Mouse (Mus musculus) embryonic facial prominence, embryonic 12.5 days (tissue): ENCODE results near the gene Rp2. TPM values are rescaled to one million over a fixed set of nuclear protein-coding genes. Genes with fewer than 3 reads are reported as not detected.

Source experiments
- polyA plus RNA-seq: library from polyadenylated mRNA; unstranded; fragments of >200 nt; fragmentation: Nextera tagmentation; extraction: Ambion mirVana; gene quantifications from 2 replicates; pipeline ENCODE4 v1.2.1, GENCODE M21; 2016

The Rp2 gene
- polyA plus RNA-seq, 1 experiment from 2014 or later = 22.2 TPM

Other genes starting within 250 kb of the Rp2 start
- gene Slc9a7, start 72.7 kb upstream of the Rp2 start, polyA plus RNA-seq = 0.80 and 1.2 TPM in 2 replicates
- 8.1 and 8.6 TPM in 2 replicates for gene Jade3, start 61.2 kb downstream of the Rp2 start, polyA plus RNA-seq
- 0.23 and 0.46 TPM in 2 replicates for gene Rgn, start 185.3 kb downstream of the Rp2 start, polyA plus RNA-seq